Mouse (Mus musculus) midbrain, embryonic 15.5 days (tissue): ENCODE measurements at regions not wholly inside any gene's neighbourhood (a gene's known extent, or its start where the extent isn't known, plus 50 kb on each side); places are given as distances from the start of the nearest gene placed in this dataset.

Source experiments
- ATAC-seq: fragments of 200-750 bp; cut with Nextera tagmentation; replicated peaks from 2 replicates; pipeline ENCODE4 v1.8.0; 2017; ENCODE audit warnings: moderate TSS enrichment
- H3K27ac ChIP-seq: fragments of 300-500 bp; sonication (generic); 2 replicates; pipeline ENCODE4 v1.5.1; 2015; ENCODE audit warnings: mild to moderate bottlenecking, inconsistent platforms
- H3K27me3 ChIP-seq: fragments of 300-500 bp; sonication (generic); replicated peaks from 2 replicates; pipeline ENCODE4 v1.6.1; 2015; ENCODE audit warnings: inconsistent platforms
- H3K36me3 ChIP-seq: fragments of 300-500 bp; sonication (generic); replicated peaks from 2 replicates; pipeline ENCODE4 v1.6.1; 2015; ENCODE audit warnings: inconsistent platforms
- H3K4me1 ChIP-seq: fragments of 300-500 bp; sonication (generic); 2 replicates; pipeline ENCODE4 v1.6.1; 2015; ENCODE audit warnings: inconsistent platforms
- H3K4me2 ChIP-seq: fragments of 300-500 bp; sonication (generic); 2 replicates; pipeline ENCODE4 v1.6.1; 2015; ENCODE audit warnings: inconsistent platforms, mild to moderate bottlenecking, moderate library complexity
- H3K4me3 ChIP-seq: fragments of 300-500 bp; sonication (generic); 2 replicates; pipeline ENCODE4 v1.5.1; 2015; ENCODE audit warnings: mild to moderate bottlenecking, inconsistent platforms
- H3K9ac ChIP-seq: fragments of 300-500 bp; sonication (generic); 2 replicates; pipeline ENCODE4 v1.6.1; 2015; ENCODE audit warnings: mild to moderate bottlenecking, inconsistent platforms
- H3K9me3 ChIP-seq: fragments of 300-500 bp; sonication (generic); 2 replicates; pipeline ENCODE4 v1.6.1; 2016; ENCODE audit warnings: inconsistent platforms
- WGBS: fragments of 180-500 bp; shearing (Covaris S2); methylation state at CpG from one replicate; pipeline ENCODE4 v1.1.7; 2015; ENCODE audit warnings: mixed read lengths; 5-methylcytosine and 5-hydroxymethylcytosine counted together

GRCm38 (mm10) chr9:101402544-101403194 lies 151.1 kb upstream of the Ppp2r3a start:
- Histone ChIP-seq H3K36me3 (no peaks in the 10 kb centered on the region), H3K4me3 (no peak overlapping the region), H3K9ac (no peak overlapping the region), H3K4me2 (no peak overlapping the region), H3K9me3 (no peaks in the 10 kb centered on the region), H3K4me1 (peaks cover 42% of the 10 kb centered on the region), H3K27me3 (no peaks in the 10 kb centered on the region), H3K27ac (peak overlapping the region; percentile 22; the same call in 1 of the 2 replicates)
- WGBS = 74% methylated on average over 9 of the region's 9 CpGs
- no peak for ATAC-seq

- Histone ChIP-seq H3K36me3 (no peaks in the 10 kb centered on the region), H3K4me1 (peaks cover 30% of the 10 kb centered on the region), H3K27ac (no peak overlapping the region), H3K9me3 (no peaks in the 10 kb centered on the region), H3K27me3 (no peaks in the 10 kb centered on the region), H3K4me2 (no peak overlapping the region), H3K4me3 (no peak overlapping the region), H3K9ac (no peak overlapping the region)
- no peak for ATAC-seq
- 76% methylated on average over 9 of the region's 9 CpGs for WGBS
Observed at GRCm38 (mm10) chr9:101401416-101401815, 149.8 kb upstream of the Ppp2r3a start.

GRCm38 (mm10) chr9:101398858-101399257 lies 147.3 kb upstream of the Ppp2r3a start:
- H3K36me3 ChIP-seq = no peaks in the 10 kb centered on the region
- WGBS = 77% methylated on average over 3 of the region's 3 CpGs
- H3K4me2 ChIP-seq = no peak overlapping the region
- H3K4me3 ChIP-seq = no peak overlapping the region
- H3K4me1 ChIP-seq = peaks cover 6% of the 10 kb centered on the region
- H3K27ac ChIP-seq = no peak overlapping the region
- H3K9ac ChIP-seq = no peak overlapping the region
- no peaks in the 10 kb centered on the region for H3K27me3 ChIP-seq
- no peak for ATAC-seq
- H3K9me3 ChIP-seq = no peaks in the 10 kb centered on the region

- Histone ChIP-seq H3K27me3 (no peaks in the 10 kb centered on the region), H3K9ac (no peak overlapping the region), H3K4me3 (no peak overlapping the region), H3K4me2 (no peak overlapping the region), H3K27ac (no peak overlapping the region), H3K9me3 (no peaks in the 10 kb centered on the region), H3K36me3 (no peaks in the 10 kb centered on the region), H3K4me1 (peaks cover 3% of the 10 kb centered on the region; the same call in 1 of the 2 replicates)
- WGBS = 82% methylated on average over 2 of the region's 2 CpGs
- ATAC-seq = no peak
Observed at GRCm38 (mm10) chr9:101369380-101369779, 117.8 kb upstream of the Ppp2r3a start.

- no peak for ATAC-seq
- no peaks in the 10 kb centered on the region for H3K27me3 ChIP-seq
- H3K4me2 ChIP-seq = no peak overlapping the region
- no peaks in the 10 kb centered on the region for H3K9me3 ChIP-seq
- 68% methylated on average over 6 of the region's 6 CpGs for WGBS
- no peaks in the 10 kb centered on the region for H3K4me1 ChIP-seq
- H3K9ac ChIP-seq = no peak overlapping the region
- H3K27ac ChIP-seq = 0 out of 2 replicates have a peak overlapping the region, but pooled peaks have one; percentile 25
- no peaks in the 10 kb centered on the region for H3K36me3 ChIP-seq
- no peak overlapping the region for H3K4me3 ChIP-seq
Observed at GRCm38 (mm10) chr9:101356607-101357006, 105.0 kb upstream of the Ppp2r3a start.

GRCm38 (mm10) chr9:101348771-101349170 lies 97.2 kb upstream of the Ppp2r3a start:
- no peak for ATAC-seq
- no peaks in the 10 kb centered on the region for H3K4me1 ChIP-seq
- no peak overlapping the region for H3K4me2 ChIP-seq
- H3K27me3 ChIP-seq = no peaks in the 10 kb centered on the region
- H3K36me3 ChIP-seq = no peaks in the 10 kb centered on the region
- WGBS = 92% methylated on average over 4 of the region's 4 CpGs
- no peak overlapping the region for H3K4me3 ChIP-seq
- no peak overlapping the region for H3K9ac ChIP-seq
- H3K9me3 ChIP-seq = no peaks in the 10 kb centered on the region
- H3K27ac ChIP-seq = no peak overlapping the region

- Histone ChIP-seq H3K27ac (no peak overlapping the region), H3K9me3 (no peaks in the 10 kb centered on the region)
- no peak for ATAC-seq
Observed at GRCm38 (mm10) chr9:101342887-101343286, 91.3 kb upstream of the Ppp2r3a start.

GRCm38 (mm10) chr9:101340796-101341465 lies 89.3 kb upstream of the Ppp2r3a start:
- H3K27me3 ChIP-seq = no peaks in the 10 kb centered on the region
- no peaks in the 10 kb centered on the region for H3K9me3 ChIP-seq
- 74% methylated on average over 11 of the region's 11 CpGs for WGBS
- no peak overlapping the region for H3K4me3 ChIP-seq
- no peak overlapping the region for H3K27ac ChIP-seq
- H3K9ac ChIP-seq = no peak overlapping the region
- no peak overlapping the region for H3K4me2 ChIP-seq
- ATAC-seq = no peak
- H3K36me3 ChIP-seq = no peaks in the 10 kb centered on the region
- H3K4me1 ChIP-seq = no peaks in the 10 kb centered on the region

More at GRCm38 (mm10) chr9:101342887-101343286, 91.3 kb upstream of the Ppp2r3a start:
- no peak overlapping the region for H3K9ac ChIP-seq
- H3K36me3 ChIP-seq = no peaks in the 10 kb centered on the region
- no peak overlapping the region for H3K4me2 ChIP-seq
- 83% methylated on average over 5 of the region's 5 CpGs for WGBS
- H3K4me1 ChIP-seq = no peaks in the 10 kb centered on the region
- no peak overlapping the region for H3K4me3 ChIP-seq
- H3K27me3 ChIP-seq = no peaks in the 10 kb centered on the region

GRCm38 (mm10) chr9:101329032-101329824 lies 77.6 kb upstream of the Ppp2r3a start:
- ATAC-seq = no peak
- Histone ChIP-seq H3K9ac (no peak overlapping the region), H3K4me3 (no peak overlapping the region), H3K9me3 (no peaks in the 10 kb centered on the region), H3K36me3 (no peaks in the 10 kb centered on the region), H3K4me2 (no peak overlapping the region), H3K27me3 (no peaks in the 10 kb centered on the region), H3K27ac (no peak overlapping the region), H3K4me1 (no peaks in the 10 kb centered on the region)
- WGBS = 67% methylated on average over 8 of the region's 8 CpGs

GRCm38 (mm10) chr9:101326961-101327360 lies 75.4 kb upstream of the Ppp2r3a start:
- Histone ChIP-seq H3K9me3 (no peaks in the 10 kb centered on the region), H3K4me2 (no peak overlapping the region), H3K4me1 (no peaks in the 10 kb centered on the region), H3K36me3 (no peaks in the 10 kb centered on the region), H3K27me3 (no peaks in the 10 kb centered on the region), H3K4me3 (no peak overlapping the region), H3K27ac (no peak overlapping the region), H3K9ac (no peak overlapping the region)
- WGBS = 47% methylated on average over 3 of the region's 3 CpGs
- no peak for ATAC-seq

- Histone ChIP-seq H3K27me3 (no peaks in the 10 kb centered on the region), H3K36me3 (no peaks in the 10 kb centered on the region), H3K4me3 (no peak overlapping the region), H3K9me3 (no peaks in the 10 kb centered on the region), H3K4me2 (no peak overlapping the region), H3K4me1 (peaks cover 13% of the 10 kb centered on the region), H3K9ac (no peak overlapping the region), H3K27ac (peak overlapping the region; percentile 71)
- ATAC-seq = no peak
- 26% methylated on average over 4 of the region's 4 CpGs for WGBS
Observed at GRCm38 (mm10) chr9:101314036-101314435, 62.4 kb upstream of the Ppp2r3a start.

- H3K9me3 ChIP-seq = no peaks in the 10 kb centered on the region
- H3K4me3 ChIP-seq = no peak overlapping the region
- ATAC-seq = no peak
- H3K4me2 ChIP-seq = no peak overlapping the region
- no peak overlapping the region for H3K27ac ChIP-seq
- H3K9ac ChIP-seq = no peak overlapping the region
- 92% methylated on average over 10 of the region's 10 CpGs for WGBS
- no peaks in the 10 kb centered on the region for H3K27me3 ChIP-seq
- H3K4me1 ChIP-seq = no peaks in the 10 kb centered on the region
- no peaks in the 10 kb centered on the region for H3K36me3 ChIP-seq
Observed at GRCm38 (mm10) chr9:101306408-101306935, 54.9 kb upstream of the Ppp2r3a start.
